Mouse (Mus musculus): ENCODE data around the gene Krtap11-1. TPM values are rescaled to one million over a fixed set of nuclear protein-coding genes. Genes with fewer than 3 reads are reported as not detected.
A peak's percentile ranks its signal among the peaks of the same experiment; 100 is the strongest.

The Krtap11-1 gene
- polyA plus RNA-seq (2012; ENCODE audit: insufficient read depth, insufficient read length, missing spikeins) = not detected in 2 replicates

DNA sequence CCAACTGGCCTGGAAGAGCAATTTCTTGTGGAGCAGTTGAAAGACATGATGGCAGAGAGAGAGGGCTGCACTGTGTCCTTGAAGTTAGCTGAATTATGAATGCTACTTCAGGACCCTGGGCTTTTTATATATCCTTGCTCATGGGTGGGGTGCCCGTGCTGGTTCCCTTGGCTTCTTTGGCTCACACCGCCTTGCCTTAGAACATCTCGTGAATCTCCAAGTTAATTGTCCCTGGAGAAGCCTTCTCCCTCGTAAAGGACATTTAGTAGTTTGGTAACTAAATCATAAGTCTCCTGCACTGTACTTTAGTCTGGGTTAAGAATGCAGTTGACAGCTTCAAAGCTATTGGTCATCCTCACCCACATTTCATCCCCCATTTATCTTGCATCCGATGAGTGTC is at the start of gene Krtap11-1:
Krtap11-1 (minus strand) TSS at position 101 of the 400 bp plus-strand sequence.
- Histone ChIP-seq H3K27ac (replicated peaks; ENCODE audit: low read depth, low read length) (no peak within 1 kb of the TSS), H3K4me1 (ENCODE audit: control insufficient read depth, insufficient read depth, insufficient read length, low read length) (no peaks in the 10 kb centered on the region), H3K4me3 (ENCODE audit: insufficient read depth, low read depth, low read length) (no peak within 1 kb of the TSS)

DNA sequence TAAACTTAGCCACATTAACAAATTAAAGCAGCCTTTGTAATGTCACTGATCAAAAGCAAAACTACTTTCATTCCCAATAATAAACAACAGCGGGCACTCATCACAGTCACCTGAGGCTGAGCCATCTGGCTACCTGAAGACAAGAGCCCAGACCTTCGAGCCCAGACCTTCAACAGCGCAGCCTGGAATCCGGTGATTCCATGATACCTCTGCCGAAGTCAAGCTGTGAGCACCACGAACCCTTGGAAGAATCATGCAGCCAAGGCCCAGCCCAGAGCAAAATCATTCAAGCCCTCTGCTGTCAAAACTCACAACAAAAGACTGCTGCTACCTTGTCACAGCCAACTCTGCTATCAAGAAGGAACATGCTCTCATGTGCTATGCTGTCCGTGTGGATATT is 47.2 kb upstream of the Krtap11-1 start:
- Histone ChIP-seq H3K4me3 (ENCODE audit: insufficient read depth, low read depth, low read length) (no peak overlapping the region), H3K27ac (replicated peaks; ENCODE audit: low read depth, low read length) (no peak overlapping the region), H3K4me1 (ENCODE audit: control insufficient read depth, insufficient read depth, insufficient read length, low read length) (peaks cover 2% of the 10 kb centered on the region)

DNA sequence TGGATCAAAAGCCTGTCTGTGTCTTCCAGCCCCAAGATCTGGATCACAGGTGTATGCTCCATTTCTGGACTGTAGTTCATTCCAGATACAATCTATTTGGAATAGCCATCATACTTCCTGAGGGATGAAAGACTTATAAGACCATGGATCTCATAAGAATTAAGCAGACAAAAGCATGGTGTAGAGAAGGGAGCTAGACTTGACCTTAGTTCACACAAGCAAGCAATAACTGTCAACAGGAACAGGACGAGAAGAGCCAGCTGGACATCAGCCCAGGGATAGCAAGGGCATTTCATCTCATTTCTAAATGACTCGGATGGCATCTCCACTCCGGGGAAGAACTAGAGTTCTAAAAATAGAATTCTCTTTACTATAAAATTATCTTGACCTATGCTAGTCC is 46.3 kb upstream of the Krtap11-1 start:
- H3K27ac ChIP-seq (replicated peaks; ENCODE audit: low read depth, low read length) = peak overlapping the region; percentile 42
- no peak overlapping the region for H3K4me3 ChIP-seq (ENCODE audit: insufficient read depth, low read depth, low read length)
- H3K4me1 ChIP-seq (ENCODE audit: control insufficient read depth, insufficient read depth, insufficient read length, low read length) = peaks cover 2% of the 10 kb centered on the region

DNA sequence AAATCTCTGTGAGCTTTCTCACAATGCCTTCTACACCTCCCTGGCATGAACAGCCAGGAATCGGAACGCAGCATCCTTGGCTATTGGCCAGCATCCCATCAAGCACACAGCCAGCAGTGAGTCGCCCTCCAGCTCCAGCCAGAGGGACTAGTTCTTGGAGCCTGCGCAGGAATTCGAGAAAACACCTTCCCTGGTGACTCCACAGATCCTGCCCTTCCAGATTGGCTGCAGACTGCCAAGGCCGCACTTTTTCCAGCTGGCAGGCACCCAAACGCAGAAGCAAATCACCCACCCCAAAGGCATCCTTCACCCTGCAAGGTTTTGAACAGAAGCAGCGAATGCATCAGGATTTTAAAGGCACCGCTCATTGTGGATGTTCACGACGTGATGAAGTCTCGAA is 42.7 kb upstream of the Krtap11-1 start:
- no peak overlapping the region for H3K4me3 ChIP-seq (ENCODE audit: insufficient read depth, low read depth, low read length)
- peaks cover 2% of the 10 kb centered on the region for H3K4me1 ChIP-seq (ENCODE audit: control insufficient read depth, insufficient read depth, insufficient read length, low read length)
- no peak overlapping the region for H3K27ac ChIP-seq (replicated peaks; ENCODE audit: low read depth, low read length)

DNA sequence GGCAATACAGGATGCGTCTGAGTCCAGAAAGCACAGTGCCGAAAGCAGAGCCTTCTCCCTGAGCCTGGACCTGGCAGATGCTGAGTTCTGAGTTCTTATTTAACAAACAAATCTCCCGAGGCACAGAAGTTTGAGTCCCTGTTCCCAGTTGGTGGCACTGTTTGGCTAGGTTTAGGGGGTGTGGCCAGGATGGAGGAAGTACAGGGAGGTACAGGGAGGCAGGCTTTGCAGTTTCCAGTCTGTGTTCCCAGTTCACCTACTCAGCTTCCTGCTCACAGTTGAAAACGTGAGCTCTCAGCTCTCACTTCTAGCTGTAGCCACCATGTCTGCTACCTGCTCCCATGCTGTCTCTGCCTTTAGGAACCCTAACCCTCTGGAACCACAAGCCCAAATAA is 37.8 kb upstream of the Krtap11-1 start:
- Histone ChIP-seq H3K27ac (replicated peaks; ENCODE audit: low read depth, low read length) (0 out of 2 replicates have a peak overlapping the region, but pooled peaks have one; percentile 35), H3K4me1 (ENCODE audit: control insufficient read depth, insufficient read depth, insufficient read length, low read length) (no peaks in the 10 kb centered on the region), H3K4me3 (ENCODE audit: insufficient read depth, low read depth, low read length) (no peak overlapping the region)

DNA sequence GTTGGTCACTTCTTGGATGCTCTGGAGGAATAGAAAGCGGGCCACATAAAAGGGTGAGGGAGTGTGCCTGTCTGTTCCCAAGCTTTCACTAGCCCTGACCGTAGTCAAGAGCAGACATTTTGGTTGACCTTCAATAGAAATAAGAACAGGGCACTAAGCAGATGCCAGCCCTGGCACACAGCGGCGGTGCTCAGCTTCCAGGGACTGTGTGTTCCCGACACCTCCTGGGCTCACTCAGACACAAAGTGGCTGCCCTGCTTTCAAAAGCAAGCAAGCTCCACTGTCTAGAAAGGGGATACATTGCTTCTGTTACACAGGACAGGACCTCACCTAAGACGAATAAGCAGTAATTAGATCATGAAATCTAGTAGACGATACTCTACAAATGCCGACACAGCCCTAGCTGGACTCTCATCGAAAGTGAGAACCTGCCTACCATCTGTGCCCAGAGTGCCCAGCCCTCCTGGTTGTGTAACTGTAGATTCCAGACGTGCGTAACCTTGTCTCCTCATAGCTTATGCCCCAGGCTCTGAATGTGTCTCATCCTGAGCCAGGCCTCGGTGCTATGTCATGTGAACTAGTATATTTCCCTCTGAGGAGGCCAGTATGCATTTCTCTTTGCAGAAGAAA is 37.3 kb upstream of the Krtap11-1 start:
- H3K4me3 ChIP-seq (ENCODE audit: insufficient read depth, low read depth, low read length) = no peak overlapping the region
- H3K4me1 ChIP-seq (ENCODE audit: control insufficient read depth, insufficient read depth, insufficient read length, low read length) = no peaks in the 10 kb centered on the region
- H3K27ac ChIP-seq (replicated peaks; ENCODE audit: low read depth, low read length) = peak overlapping the region; percentile 73

DNA sequence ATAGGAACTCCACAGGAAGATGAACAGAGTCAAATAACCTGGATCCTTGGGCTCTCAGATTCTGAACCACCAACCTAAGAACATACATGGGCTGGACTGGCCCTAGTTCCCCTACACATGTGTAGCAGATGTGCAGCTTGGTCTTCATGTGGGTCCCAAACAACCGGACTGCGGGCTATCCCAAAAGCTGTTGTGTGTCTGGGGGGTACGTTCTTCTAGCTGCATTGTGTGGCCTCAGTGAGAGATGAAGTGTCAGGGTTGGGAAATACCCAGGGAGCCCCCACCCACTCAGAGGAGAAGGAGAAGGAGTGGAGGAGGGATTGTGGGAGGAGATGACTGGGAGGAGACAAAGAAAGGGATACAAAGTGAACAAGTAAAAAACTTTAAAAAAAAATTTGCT is 36.0 kb upstream of the Krtap11-1 start:
- H3K27ac ChIP-seq (replicated peaks; ENCODE audit: low read depth, low read length) = no peak overlapping the region
- H3K4me3 ChIP-seq (ENCODE audit: insufficient read depth, low read depth, low read length) = no peak overlapping the region
- H3K4me1 ChIP-seq (ENCODE audit: control insufficient read depth, insufficient read depth, insufficient read length, low read length) = no peaks in the 10 kb centered on the region

DNA sequence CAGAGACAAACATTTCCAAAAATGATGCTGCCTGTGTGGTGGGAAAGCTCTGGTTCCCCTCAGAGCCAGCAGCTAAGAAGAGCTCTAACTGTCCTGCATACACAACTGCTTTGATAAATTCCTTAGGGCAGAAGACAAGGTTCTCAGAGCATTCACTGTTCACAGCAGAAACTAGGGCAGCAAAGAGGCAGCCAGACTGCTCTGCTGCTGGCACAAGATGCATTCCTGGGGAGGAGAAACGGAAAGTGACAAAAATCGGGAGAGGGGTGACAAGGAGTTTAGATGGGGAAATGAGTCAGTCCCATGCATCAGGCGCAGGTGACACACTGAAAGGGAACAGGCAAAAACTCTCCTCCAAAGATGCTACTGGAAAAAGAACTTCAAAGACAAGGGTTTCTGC is 16.2 kb upstream of the Krtap11-1 start:
- Histone ChIP-seq H3K4me3 (ENCODE audit: insufficient read depth, low read depth, low read length) (no peak overlapping the region), H3K4me1 (ENCODE audit: control insufficient read depth, insufficient read depth, insufficient read length, low read length) (no peaks in the 10 kb centered on the region), H3K27ac (replicated peaks; ENCODE audit: low read depth, low read length) (no peak overlapping the region)

DNA sequence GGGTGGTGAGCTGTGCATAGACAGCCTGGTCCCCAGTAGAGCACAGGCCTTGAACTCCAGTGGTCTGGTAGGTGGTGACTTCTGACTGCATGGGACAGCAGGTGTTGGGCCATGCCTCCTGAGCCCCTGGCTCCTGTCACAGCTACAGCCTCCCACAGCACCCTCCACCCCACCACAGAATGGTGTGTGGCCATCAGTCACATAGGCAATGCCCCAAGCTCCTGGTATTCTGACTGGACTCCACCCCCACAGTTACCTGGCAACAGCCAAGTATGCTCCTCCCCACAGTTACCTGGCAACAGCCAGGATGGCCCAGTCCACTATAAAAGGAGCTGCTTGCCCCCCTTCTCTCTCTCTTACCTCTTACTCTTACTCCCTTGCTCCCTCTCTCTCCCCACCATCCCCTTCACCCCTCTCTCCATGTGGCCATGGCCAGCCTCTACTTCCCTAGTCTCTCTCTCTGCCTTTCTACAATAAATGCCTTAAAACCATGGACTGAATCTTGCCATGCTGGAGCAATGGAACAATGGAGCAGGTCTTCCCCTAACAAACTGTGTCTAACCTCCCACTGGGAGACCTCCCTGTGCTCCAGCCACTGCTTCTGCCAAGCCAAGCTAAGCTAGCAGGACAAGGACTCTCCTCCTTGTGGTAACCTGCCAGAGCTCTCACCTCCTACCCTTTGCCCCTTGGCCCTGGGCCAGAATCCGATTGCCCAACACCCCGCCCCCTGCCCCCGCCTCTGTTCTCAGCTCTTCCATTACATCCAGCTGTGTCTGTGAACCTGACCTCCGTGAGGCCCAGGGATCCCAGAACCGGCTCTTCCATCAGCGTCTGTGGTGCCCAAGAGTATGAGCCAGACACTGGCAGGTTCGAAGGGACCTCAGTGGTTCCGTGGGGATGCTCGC is 14.9 kb upstream of the Krtap11-1 start:
- no peak overlapping the region for H3K4me3 ChIP-seq (ENCODE audit: insufficient read depth, low read depth, low read length)
- H3K27ac ChIP-seq (replicated peaks; ENCODE audit: low read depth, low read length) = no peak overlapping the region
- H3K4me1 ChIP-seq (ENCODE audit: control insufficient read depth, insufficient read depth, insufficient read length, low read length) = no peaks in the 10 kb centered on the region

DNA sequence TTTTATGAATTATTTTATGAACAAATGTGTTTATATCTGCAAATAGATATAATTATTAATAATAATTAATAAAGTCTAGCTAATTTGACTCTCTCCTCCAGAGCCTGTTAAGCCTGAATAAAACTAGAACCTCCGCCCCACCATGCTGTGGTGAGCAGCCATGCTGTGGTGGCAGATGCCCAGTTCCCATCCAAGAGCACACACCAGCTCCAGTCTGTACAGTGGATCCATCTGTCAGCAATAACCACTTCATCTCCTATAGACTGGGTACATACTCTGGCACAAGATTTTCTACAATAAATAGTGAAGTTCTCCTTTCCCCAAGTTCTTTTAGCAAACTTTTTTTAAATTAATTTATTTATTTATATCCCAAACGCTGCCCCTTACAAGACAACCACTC is 10.7 kb upstream of the Krtap11-1 start:
- H3K27ac ChIP-seq (replicated peaks; ENCODE audit: low read depth, low read length) = no peak overlapping the region
- no peaks in the 10 kb centered on the region for H3K4me1 ChIP-seq (ENCODE audit: control insufficient read depth, insufficient read depth, insufficient read length, low read length)
- H3K4me3 ChIP-seq (ENCODE audit: insufficient read depth, low read depth, low read length) = no peak overlapping the region

DNA sequence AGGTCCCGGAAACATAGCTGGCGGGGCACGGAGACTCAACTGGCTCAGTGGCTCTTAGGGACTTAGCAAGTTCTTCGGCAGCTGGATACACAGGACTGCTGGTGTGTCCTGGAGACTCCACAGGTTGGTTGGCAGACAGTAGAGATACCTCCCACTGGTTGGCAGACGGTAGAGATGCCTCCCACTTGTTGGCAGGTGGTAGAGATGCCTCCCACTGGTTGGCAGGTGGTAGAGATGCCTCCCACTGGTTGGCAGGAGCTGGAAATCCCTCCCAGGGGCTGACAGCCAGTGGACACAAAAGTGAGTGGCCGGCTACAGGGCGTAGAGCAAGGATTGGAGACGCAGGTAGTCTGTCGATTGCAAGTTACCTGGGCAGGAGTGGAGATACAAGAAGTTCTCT is 467 bp downstream of the Krtap11-1 start:
- Histone ChIP-seq H3K4me1 (ENCODE audit: control insufficient read depth, insufficient read depth, insufficient read length, low read length) (no peaks in the 10 kb centered on the region), H3K4me3 (ENCODE audit: insufficient read depth, low read depth, low read length) (no peak overlapping the region), H3K27ac (replicated peaks; ENCODE audit: low read depth, low read length) (no peak overlapping the region)

DNA sequence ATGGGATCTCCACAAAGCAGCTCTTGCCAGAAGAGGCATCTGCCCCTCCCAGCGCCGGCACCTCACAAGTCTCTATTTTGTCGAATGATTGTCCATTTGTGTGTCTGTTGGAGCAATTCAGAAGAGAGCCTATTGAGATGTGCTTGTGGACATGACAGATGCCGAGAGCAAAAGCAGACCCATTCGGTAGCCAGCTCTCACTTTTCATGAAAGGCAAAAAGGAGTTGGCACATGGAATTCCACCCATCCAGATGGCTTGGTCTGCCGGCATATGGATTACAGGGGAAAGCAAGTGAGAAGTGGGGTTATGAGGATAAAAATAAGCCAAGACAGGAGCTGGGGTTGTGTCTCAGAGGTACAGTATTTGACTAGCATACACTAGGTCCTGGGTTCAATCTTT is 1.8 kb downstream of the Krtap11-1 start:
- no peak overlapping the region for H3K27ac ChIP-seq (replicated peaks; ENCODE audit: low read depth, low read length)
- no peak overlapping the region for H3K4me3 ChIP-seq (ENCODE audit: insufficient read depth, low read depth, low read length)
- H3K4me1 ChIP-seq (ENCODE audit: control insufficient read depth, insufficient read depth, insufficient read length, low read length) = no peaks in the 10 kb centered on the region

DNA sequence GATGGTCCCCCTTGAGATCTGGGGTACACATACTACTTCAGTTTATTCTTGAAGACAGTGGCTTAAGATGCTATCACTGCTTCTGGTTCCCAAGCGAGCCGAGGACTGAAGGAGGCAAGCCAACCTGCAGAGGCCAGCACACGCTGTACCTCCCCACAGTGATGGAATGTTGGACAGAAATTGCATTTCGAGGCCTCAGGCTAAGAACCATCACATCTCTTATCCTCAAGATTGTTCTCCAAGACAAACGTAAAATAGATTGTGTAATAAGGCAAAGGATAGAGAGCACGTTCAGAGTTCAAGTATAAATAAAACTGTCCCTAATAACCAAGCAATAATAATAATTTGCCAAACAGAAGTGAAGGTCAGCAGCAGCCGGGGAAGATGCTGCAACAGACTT is 2.8 kb downstream of the Krtap11-1 start:
- Histone ChIP-seq H3K4me3 (ENCODE audit: insufficient read depth, low read depth, low read length) (no peak overlapping the region), H3K27ac (replicated peaks; ENCODE audit: low read depth, low read length) (no peak overlapping the region), H3K4me1 (ENCODE audit: control insufficient read depth, insufficient read depth, insufficient read length, low read length) (no peaks in the 10 kb centered on the region)

DNA sequence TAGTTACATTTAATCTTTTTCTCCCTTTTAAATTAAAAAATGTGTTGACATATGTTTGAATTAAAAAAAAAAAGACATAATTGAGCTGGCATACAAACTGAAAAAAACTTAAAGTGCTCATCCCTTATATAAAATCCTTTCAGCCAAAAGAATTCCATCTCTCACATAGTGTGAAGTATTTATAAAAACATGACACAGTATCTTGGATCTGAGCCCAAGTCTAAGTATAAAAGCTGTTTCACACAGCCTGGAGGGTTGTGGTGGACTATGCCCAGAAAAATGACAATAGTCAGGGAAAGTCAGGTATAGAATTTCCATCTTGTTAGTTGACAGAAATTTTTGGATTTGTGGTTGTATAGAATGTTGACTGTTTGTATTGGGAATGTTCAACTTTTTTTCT is 20.7 kb downstream of the Krtap11-1 start:
- no peak overlapping the region for H3K27ac ChIP-seq (replicated peaks; ENCODE audit: low read depth, low read length)
- H3K4me1 ChIP-seq (ENCODE audit: control insufficient read depth, insufficient read depth, insufficient read length, low read length) = no peaks in the 10 kb centered on the region
- no peak overlapping the region for H3K4me3 ChIP-seq (ENCODE audit: insufficient read depth, low read depth, low read length)

DNA sequence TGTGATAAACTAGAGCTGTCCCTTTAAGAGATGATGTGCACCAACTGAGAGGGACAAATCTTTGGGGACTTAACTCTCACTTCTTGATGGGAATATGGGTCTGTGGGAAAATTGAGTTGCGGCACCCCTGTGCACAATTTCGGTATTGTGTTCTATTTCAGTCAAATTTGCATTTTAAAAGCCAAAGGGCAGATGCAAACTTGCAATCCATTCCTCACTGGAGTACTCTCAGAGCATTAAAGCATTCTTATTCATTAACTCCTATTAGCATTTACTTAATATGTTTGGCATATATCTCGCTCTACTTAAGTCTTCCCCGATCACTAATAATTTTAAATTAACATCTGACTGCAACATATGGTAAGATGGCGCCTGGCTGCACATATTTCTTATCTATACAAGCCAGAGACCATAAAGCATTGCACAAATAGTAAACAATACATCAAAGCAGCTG is 32.9 kb downstream of the Krtap11-1 start:
- Histone ChIP-seq H3K4me3 (ENCODE audit: insufficient read depth, low read depth, low read length) (no peak overlapping the region), H3K27ac (replicated peaks; ENCODE audit: low read depth, low read length) (no peak overlapping the region), H3K4me1 (ENCODE audit: control insufficient read depth, insufficient read depth, insufficient read length, low read length) (no peaks in the 10 kb centered on the region)

DNA sequence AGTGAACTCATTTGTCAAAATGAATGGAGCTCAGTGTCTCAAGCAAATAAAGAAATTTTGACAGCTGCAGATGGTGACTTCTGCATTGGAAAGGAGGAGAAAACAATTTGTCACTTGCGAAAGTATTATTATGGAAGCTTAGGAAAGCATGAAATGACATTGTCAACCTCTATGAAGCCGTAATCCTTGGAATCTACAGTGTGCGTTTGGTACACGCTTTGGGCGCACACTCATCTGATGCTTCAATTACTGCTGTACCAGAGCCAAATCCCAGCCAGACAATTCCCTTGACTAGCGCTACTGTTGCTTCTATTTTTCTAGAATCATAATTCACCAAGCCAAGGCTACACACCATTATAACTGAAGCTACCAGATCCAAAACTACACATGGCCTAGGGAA is 33.6 kb downstream of the Krtap11-1 start:
- H3K4me3 ChIP-seq (ENCODE audit: insufficient read depth, low read depth, low read length) = no peak overlapping the region
- H3K27ac ChIP-seq (replicated peaks; ENCODE audit: low read depth, low read length) = no peak overlapping the region
- no peaks in the 10 kb centered on the region for H3K4me1 ChIP-seq (ENCODE audit: control insufficient read depth, insufficient read depth, insufficient read length, low read length)

Data from brown adipose tissue, adult 24 weeks (tissue).